Mouse (Mus musculus): ENCODE data around the gene Galk2.

Gene Galk2

DNA sequence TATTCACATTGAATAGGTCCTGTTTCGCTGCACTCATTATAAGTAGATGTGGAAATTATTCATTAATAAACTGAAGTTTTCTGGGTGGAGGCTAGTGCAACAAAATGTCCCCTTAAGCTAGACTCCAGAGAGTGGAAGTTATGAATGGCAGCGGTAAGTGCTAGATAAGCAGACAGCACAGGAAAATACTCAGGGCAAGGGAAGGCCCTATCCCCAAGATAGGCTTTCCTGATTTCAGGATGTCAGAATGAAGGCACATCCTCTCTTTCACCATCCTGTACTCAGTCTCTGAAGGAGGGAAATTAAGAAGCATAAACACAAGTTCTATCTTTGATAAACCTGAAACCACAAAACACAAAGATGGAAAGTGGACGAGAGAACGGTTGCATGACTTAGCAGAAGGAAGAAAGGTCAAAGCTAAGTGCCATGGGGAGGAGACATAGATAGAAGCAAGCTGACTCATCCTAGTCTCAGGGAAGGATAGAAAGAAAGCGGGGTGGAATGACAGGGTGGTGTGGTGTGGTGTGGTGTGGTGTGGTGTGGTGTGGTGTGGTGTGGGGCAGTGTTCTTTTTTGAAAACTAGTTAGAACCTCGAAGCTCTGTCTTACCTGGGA is 42.0 kb downstream of the Galk2 start:
- no peak for DNase-seq (ENCODE audit: low spot score)

GRCm38 (mm10) chr2:125901426-125901825 is 42.5 kb downstream of the Galk2 start:
- DNase-seq (ENCODE audit: low spot score) = no peak

DNA sequence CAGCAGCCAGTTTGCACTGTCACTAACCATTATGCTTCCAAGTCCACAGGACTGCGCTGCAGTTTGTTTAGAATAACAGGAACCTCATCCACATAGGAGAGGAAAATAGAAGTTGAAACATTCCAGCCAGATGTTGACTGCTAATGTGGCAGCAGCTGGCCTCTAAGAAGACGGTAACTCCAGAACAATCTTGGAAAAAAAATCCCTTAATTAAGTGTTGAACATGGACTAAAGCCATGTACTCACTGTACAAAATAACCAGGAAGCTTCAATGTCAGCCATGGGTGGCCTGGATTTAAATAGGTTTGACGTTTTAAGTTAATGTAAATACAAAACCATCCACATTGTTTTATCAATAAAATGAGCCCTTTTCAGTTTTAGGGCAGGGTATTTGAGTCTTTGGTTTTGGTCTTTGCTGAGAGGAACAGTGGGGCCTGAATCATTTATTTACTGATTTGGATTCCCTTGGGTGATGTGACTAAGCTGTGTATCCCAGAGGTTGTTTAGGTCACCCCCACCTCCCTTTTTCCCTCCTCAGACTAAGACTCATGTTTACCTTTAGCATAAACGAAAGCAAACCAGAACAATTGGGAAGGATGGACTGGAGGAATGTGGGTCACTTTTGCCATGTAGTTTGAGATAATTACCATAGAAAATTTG is 47.6 kb downstream of the Galk2 start:
- DNase-seq (ENCODE audit: low spot score) = no peak

DNA sequence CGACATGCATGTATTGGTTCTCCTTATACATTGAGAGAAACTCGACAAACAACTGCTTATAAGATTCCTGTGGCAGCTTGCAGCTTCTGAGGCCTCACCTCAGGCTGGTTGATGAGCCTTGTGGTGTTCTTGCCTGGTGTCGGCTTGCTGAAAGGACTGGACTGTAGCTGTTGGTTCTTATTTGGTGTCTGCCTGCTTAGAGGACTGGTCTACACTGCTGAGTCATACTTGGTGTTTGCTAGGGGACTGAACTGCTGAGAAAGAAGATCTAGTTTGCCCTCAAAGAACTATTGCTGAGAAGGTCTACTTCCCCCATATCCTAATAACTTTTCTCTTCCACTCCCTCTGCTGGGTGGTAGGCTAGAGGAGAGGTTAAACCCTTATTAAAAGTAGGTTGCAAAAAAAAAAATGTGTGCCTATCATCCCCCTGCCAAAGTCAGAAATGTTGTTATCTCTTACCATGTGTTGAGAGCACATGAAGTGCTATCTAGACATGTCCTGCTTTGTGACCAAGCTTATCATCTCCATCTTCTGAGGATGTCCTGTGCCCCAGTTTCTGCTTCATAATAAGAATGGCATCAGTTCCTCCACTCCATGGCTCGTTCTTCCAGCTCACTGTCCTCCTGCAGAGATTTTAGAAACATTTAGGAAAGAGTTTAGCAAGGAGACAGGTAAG is 48.8 kb downstream of the Galk2 start:
- DNase-seq (ENCODE audit: low spot score) = no peak

DNA sequence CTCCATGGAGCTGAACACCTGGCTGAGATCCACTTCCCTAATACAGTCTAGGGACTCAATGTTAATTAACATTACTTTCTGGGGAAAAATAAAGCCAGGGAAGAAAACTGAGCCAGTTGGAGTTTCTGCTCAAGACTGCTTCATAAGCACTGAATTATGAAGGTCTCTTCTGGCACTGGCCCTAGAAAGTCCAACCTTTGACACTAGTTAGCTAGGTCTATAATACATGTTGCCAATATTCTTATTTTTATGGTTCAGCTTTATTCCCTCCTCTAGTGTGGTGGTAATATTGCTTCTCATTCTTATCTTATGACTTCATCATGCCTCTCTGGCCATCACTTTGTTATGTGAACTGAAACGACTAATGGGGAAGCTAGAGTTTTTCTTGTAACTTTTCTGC is 55.3 kb downstream of the Galk2 start:
- no peak for DNase-seq (ENCODE audit: low spot score)

DNA sequence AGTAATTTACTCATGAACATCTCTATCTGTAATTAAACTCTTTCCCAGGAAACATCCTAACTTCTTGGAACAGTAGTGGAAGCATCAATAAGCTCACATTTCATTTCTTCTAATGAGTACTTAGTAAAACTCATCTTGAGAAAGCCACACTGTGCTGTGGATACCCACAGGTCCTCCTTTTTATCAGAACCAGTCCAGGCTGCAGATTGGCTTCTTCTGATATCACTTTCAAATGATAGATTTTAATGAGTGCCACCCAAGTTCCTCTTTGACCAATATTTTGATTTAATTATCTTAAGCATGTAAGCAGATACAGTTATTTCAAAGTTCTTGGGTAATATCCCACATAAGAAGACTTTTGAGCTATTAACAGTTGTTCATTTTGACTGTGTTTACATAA is 55.8 kb downstream of the Galk2 start:
- DNase-seq (ENCODE audit: low spot score) = no peak

DNA sequence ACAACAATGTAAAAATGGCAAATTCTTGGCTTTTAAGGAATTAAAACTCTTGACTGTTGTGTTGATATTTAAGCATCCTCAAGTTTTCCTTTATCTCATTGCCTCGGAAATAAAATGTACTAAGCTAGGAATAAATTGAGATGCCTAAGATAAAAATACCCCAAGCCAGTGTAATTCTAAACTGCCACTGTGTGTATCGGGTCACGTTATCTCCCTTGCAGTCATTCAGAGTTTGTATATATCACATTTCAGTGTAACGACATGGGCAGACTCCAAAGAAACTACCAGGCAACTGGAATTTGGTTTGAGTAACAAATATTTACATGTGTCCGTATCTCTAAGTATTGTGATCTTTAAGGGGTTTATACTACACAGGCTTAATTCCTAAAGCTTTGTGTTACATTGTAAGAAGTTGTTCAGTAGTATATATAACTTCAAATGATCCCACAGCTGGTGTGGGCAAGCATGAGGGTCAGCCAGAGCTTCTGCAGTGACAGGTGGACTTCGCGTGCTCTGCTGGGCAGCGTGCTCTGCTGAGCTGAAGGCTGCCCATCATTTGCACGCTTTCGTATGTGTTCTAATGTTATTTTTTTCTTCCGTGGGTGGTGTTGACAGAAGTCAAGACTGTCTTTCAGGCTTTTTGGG is 57.9 kb downstream of the Galk2 start:
- DNase-seq (ENCODE audit: low spot score) = no peak

DNA sequence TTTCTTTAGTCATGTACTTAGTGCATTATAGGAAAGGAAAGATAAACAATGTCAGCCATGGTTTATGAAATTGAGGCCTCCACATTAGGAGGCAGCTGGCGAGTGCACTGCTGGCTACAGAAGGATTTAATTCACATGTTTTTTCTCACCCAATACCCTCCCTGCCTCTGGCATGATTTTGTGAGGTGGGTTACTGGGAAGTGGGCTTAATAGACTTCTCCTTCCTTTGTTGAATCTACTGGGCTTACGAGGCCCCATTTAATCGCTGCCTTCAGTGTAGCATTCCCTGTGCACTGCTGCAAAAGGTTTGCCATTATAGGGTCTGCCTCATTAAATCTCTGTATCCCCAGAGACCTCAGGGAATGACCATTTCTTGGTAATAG is 58.4 kb downstream of the Galk2 start:
- no peak for DNase-seq (ENCODE audit: low spot score)

GRCm38 (mm10) chr2:125921273-125921672 is 62.4 kb downstream of the Galk2 start:
- no peak for DNase-seq (ENCODE audit: low spot score)

DNA sequence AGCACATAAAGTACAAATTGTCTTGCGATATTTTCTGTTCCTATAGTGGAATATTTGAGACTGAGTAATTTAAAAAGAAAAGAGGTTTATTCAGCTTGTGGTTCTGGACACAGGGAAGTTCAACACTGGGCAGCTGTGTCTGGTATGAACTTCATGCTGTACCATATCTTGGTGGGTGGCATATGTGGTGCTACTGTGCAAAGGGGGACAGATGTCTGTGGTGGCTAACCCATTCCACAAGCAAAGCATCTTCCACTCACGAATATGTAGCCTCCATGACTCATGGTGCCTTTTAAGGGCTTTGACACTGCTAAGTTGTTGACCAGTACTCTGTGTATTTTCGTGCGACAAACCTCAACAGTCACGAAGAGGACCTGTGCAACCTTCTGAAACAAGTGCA is 63.2 kb downstream of the Galk2 start:
- DNase-seq (ENCODE audit: low spot score) = no peak

DNA sequence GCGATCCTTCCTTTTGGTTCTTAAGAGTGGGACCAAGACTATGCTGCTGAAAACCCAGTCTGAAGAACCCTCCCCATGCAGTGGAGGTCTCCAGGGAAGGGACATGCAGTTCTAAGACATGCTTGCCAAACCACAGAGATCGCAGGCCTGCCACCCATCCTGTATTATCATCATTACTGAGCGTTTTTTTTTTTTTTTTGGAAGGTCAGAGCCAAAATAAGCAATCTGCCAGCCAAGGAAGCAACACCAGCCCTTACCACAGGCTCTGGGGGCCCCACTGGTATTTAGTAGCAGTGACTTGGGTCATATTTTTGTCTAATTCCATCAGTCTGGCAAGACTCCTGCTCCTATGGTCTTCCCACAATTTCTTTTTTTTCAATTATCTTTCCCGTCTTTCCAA is 64.0 kb downstream of the Galk2 start:
- DNase-seq (ENCODE audit: low spot score) = no peak

GRCm38 (mm10) chr2:125923346-125923745 is 64.4 kb downstream of the Galk2 start:
- no peak for DNase-seq (ENCODE audit: low spot score)

GRCm38 (mm10) chr2:125924554-125924953 is 65.6 kb downstream of the Galk2 start:
- DNase-seq (ENCODE audit: low spot score) = no peak

- no peak for DNase-seq (ENCODE audit: low spot score)
Measured at GRCm38 (mm10) chr2:125925081-125925480, 66.2 kb downstream of the Galk2 start.

DNA sequence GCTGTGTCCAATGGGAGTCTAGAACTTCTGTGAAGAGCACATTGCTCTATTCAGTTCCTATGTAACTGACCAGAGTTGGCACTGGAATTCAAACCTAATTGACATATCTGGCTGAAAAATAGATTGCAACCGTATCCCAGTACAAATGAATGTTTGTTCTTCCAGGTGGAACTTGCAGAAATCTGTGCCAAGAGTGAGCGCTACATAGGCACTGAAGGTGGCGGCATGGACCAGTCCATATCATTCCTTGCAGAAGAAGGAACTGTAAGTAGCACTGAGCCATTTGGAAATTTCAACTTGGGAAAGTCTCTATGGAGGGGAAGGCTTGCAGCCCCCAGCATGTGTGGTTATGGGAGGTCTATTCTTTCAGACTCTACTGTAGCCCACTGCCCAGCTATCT is 70.5 kb downstream of the Galk2 start:
- no peak for DNase-seq (ENCODE audit: low spot score)

DNA sequence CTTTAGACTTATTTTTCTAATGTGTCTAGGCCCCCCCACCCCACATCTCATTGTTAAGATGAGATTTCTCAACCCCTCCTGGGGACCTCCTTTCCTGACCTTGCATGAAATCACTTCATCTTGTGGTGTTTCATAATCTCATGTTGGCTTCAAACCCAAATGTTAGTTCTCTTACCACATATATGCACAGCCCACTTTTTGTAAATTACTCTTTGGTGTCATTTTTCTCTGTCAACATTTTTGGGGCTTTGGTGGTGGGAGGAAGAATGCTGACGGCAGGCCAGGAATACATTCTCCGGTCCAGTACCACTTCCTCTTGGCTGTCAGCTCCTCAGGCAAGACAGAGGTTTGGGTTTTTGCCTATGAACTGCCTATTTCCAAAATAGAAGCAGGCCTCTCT is 71.0 kb downstream of the Galk2 start:
- no peak for DNase-seq (ENCODE audit: low spot score)

DNA sequence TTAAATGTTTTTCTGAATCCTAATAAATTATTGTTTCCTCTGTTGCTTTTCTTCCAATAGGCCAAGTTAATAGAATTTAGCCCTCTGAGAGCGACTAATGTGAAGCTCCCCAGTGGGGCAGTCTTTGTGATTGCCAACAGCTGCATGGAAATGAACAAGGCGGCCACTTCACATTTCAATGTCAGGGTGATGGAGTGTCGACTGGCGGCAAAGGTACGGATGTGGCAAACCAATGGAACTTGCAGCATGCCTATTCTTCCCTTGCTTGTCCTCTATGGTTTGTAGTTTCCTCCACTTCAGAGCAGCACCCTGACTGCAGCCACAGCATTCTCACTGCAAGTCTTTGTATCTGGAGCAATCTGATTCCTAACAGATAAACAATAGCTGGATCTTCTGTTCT is 72.3 kb downstream of the Galk2 start:
- no peak for DNase-seq (ENCODE audit: low spot score)

GRCm38 (mm10) chr2:125932734-125933133 is 73.8 kb downstream of the Galk2 start:
- DNase-seq (ENCODE audit: low spot score) = no peak

DNA sequence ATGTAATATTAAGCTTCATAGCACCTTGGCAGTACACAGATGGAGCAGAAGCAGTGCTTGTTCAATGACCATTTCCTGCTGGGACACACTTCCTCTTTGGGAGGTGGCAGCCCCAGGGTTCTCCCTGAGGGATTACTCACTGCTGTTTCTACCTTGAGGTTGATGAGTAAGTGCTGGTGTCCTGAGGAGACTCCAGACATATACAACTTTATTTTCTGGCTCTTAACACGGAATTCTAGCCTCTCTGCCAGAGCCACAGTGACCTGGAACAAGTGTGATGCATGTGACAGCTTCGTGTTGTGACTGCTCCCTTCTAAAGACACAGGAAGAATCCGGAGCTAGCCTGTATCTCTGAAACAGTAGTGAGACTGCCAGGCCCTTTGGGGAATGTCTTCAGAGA is 75.1 kb downstream of the Galk2 start:
- no peak for DNase-seq (ENCODE audit: low spot score)

DNA sequence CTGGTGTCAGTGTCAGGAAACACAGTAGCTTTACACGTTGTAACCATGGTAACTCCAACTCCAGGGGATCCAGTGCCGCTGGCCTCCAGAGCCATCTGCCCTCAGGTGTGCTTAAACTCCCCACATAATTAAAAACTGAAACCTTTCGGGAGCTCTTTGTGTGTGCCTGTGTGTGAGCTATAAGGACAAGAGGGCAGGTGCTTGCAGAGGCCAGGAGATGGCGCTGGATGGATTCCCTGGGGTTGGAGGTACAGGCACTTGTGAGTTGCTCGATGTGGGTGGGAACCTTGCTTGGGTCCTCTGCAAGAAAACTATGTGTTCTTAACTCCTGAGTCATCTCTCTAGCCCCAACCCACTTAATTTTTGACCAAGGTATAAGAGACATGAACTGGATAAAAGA is 77.5 kb downstream of the Galk2 start:
- DNase-seq (ENCODE audit: low spot score) = no peak

- no peak for DNase-seq (ENCODE audit: low spot score)
Measured at GRCm38 (mm10) chr2:125938993-125939642, 80.2 kb downstream of the Galk2 start.

DNA sequence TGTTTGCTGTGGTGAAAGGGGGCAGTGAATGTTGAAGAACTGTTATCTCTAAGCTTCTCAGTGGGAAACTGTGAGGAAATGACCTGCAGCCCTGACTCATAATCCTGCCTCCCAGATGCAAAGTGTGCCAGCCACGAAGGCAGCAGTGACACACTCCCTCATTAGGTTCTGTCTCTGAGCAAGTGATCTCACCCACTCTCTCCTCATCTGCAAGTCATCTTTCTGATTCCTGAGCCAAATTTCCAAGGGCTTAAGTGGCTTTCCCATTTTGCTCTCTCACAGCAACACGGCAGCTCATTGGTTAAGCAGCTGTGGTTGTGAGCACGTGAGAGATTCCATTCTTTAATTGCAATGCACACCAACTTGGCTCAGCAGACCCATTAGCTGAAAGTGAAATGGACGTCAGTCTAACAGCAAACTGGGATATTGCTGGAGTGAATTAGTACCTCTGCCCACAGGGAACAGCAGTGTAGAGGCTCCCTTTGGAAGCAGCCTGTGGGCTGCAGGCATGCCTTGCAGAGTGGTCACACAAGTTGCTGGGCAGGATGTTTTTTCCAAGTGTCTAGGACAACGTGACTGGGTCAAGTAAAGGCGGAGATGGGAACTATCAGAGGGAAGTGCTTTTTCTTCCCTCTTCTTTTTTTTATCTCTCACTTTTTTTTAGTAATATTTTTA is 82.3 kb downstream of the Galk2 start:
- no peak for DNase-seq (ENCODE audit: low spot score)

All from retina, embryonic 14.5 days (tissue).